Mouse (Mus musculus): ENCODE measurements around the gene Wdr86.

The Wdr86 gene

DNA sequence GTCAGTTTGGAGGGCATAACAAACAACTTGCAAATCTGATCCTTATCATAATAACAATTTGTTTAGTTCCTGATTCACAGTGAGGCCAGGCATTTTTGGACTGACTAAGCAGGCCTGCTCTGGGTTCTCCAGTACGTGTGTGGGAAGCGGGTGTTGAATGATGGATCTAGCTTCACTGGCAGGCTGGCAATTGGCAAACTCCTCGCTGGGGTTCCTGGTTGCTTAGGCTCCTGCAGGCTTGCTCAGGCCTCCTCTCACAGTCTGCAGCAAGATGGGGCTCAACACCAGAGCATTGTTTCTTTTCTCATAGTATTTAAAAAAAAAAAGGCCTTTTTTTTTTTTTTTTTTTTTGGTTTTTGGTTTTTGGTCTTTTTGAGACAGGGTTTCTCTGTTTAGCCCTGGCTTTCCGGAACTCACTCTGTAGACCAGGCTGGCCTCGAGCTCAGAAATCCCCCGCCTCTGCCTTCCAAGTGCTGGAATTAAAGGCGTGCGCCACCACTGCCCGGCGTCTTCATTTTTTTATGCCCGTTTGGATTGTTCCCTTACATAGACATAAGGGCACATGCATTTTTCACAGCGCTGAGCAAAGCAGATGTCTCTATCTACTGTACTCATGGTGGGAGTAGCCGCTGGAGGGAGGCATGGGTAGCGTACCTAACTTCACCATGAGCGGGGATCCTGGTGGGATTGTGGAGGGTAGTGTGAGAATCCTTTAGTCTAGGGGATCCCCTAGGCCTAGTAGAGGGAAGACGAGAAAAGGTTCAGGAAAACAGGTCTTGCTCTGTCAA, 45.8 kb downstream of the Wdr86 start:
- DNase-seq (ENCODE audit: low read depth, low spot score), result peak; percentile 14

DNA sequence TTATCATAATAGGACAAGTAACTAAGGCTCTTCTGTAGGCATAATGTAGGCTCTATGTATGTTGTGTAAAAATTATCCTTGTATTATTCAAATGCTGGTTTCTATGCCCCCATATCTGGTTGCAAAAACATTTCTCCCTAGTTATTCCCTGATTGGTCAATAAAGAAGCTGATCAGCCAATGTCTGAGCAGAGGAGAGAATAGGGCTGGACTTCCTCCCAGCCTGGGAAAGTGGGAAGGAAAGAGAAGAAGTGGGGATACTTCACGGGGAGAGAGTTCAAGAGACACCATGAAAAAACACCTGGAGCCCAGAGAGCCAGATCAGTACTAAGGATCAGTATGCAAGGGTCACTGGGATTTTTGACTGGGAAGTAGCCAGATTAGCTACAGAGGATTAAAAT, 49.1 kb downstream of the Wdr86 start:
- no peak for DNase-seq (ENCODE audit: low read depth, low spot score)

DNA sequence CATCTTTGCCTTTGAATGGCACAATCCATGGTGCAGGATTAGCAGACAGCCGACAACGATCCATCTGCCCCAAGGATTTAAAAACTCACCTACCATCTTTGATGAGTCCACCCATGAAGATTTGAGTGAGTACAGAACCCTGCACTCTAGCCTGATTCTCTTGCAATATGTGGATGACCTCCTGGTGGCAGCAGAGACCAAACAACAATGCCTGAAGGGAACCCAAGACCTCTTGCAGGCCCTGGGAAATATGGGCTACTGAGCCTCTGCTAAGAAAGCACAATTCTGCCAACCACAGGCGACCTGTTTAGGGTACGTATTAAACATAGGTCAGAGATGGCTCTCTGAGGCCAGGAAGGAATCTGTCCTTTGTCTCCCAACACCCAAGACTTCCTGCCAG, 56.3 kb downstream of the Wdr86 start:
- DNase-seq (ENCODE audit: low read depth, low spot score), result no peak

Measured in brain, embryonic 18.5 days (tissue).